Mouse (Mus musculus): ENCODE data around the gene Hacd3.

DNA sequence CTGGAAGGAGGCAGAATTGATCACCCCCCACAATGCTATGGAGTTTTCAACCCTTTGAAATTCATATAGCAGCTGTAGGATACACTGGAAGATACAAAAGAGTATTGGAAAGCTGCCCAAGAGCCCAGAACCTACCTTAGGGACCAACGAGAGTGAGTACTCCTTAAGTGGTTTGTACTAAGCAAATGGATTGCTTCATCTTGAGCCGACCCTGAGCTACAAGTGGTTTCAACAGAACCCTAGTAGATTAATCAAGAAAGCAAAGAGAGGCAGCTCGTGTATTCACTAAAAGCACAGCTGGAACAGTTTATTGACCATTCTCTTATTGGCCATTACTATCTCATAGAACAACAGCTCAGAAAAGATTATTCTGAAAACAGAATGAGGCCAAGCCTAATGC is 2.3 kb downstream of the Hacd3 start:
- no peak for TF ChIP-seq CTCF (IDR thresholded peaks at IDR 0.05; ENCODE audit: low read depth, low read length)
- no peak for TF ChIP-seq GATA2 (IDR thresholded peaks at IDR 0.05; ENCODE audit: borderline replicate concordance, low read depth, low read length)
- no peak for TF ChIP-seq GATA1 (IDR thresholded peaks at IDR 0.05; ENCODE audit: borderline replicate concordance, low read length)
- TF ChIP-seq POLR2AphosphoS5 (IDR thresholded peaks at IDR 0.05; ENCODE audit: insufficient replicate concordance, low read depth, low read length) = no peak
